Mouse (Mus musculus) right cerebral cortex, adult 2 months (tissue): Measurements from ENCODE around the gene Scly.

Experiments
- DNase-seq, 2 experiments: peaks; one replicate each; pipeline ENCODE4 v3.0.0; 2021 to 2022; ENCODE audit warnings: low spot score in 2 of 2

The Scly gene

DNA sequence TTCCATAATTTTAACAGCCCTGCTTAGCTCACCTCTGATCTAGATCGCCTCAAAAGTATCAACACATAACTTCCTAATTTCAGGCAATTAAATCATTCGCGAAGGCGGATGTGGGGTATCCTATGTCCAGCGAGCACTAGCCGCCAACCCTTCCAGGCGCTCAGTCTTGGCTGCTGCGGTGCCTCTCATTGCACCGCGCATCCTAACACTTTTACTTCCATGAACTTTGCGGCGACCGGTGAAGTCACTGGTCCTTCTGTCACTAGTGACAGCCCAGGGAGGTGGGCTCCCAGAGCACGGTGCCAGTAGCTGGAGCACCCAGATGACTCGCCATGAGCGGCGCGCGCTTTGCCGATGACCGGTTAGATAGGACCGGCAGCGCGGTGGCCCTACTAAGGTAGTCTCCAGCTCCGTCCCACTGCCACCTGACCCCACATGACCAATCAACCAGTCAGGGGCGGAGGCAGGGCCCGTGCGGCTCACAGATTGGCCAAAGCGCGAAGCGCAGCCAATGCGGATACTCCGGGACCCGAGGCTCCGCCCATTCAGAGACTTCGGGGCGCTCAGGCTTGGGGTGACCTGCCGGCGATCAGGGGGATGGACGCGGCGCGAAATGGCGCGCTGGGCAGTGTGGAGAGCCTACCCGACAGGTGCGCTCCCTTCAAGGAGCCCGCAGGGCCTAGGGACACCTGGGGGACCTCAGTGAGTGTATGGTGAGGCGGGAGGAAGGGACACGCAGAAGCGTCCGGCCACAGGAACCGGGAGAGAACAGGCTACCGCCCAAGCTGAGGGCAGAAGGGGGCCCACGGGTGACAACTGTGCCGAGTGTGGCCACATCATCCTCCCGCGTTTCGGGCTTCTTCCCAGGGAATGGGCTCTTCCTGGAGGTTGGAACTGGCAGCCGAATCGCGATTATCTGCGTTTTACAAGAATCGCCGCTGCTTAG, at the start of gene Scly:
Gene Scly, plus strand, starts transcription at position 540 of the 946 bp plus-strand sequence.
- peak; percentile 96 to 97 for DNase-seq

DNA sequence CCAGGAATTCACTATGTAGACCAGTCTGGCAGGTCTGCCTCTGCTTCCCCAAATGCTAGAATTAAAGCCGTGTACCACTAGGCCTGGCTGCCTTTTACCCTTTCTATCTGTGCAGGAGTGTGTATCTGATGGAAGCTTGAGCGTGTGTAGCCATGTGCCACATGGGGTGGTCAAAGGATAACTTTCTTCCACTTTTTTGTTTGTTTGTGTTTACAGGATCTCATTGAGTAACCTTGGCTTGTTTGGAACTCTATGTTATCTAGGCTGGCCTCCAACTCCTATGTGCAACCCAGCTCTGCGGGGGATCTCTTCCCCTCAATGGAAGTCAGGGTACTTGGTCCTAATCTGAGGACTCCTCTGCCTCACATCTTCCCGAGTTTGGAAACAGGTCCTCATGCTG, 49.2 kb upstream of the Scly start:
- no peak for DNase-seq

DNA sequence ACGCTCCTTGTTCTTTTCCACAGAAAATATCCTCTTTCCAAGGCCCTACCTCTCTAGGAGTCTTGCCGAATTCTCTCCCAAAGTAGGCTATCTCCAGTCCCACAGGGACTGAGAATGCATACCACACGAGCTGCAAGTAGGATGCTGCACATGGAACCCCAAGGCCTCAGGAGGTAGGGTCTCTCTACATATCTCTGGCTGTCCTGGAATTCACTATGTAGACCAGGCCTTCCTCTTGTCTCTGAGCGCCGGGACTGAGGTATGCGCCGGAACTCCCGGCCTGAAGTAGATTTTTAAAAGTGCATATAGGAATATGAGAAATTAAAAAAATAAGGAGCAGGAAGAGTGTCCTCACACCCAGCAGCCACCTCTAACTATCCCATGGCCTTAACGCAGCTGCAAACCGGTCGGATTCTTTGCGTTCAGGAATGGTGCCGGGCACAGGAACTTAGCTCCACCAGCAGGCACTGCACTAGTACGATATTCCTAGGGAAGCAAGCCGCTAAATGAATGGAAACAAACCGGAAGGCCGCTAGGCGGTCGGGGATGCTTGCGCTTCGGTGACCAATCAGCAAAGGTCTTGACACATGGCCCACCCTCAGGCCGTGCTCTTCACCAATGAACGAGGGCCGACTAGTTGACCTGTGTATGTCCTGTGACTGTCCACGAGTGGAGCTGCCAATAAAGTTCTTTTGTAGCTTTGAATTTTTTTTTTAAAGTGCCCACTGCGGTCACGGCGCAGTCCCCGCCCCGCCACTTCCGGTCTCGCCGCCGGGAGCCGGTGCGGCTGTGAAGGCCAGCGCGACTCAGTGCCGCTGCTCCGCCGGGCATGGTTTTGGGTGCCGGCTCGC, 48.3 kb upstream of the Scly start, which contains the start of gene Ube2f:
Gene Ube2f, plus strand, starts transcription at position 741 of the 851 bp plus-strand sequence.
- peak; percentile 97 for DNase-seq

DNA sequence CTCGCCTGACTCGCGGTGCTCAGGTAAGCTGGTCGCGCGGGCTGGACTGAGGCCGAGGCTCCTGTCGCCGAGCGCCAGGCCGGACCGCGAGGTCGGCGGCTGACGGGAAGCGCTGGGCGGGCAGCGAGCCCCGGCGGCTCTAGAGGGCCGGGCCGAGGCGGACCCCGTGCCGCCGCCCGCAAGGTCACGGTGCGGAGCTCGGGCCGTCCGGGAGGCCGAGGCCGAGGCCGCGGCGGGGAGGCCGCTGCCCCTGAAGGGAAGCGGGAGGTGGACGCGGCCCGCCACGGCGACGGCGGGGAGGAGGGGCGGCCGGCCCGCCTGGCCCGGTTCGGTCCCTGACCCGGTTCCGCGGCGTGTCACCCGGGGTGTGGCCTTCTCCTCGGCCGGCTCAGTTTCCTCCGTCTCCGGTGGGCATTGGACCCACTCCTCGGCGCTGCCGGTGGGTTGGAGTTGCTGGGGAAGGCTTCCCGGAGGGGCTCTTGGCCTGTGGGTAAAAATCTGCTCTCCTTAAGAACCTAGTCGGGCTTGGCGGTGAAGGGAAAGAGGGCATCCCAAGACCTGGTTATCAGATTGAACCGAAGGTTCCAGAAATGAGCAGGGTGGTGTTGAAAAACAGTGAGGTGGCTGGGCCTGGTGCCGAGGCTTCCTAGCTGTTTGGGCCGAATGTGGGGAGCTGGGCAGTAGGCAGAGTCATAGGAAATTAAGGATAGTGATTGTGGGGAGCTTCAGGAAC, 47.6 kb upstream of the Scly start:
- DNase-seq = peak in 1 of 2 experiments; percentile 12

DNA sequence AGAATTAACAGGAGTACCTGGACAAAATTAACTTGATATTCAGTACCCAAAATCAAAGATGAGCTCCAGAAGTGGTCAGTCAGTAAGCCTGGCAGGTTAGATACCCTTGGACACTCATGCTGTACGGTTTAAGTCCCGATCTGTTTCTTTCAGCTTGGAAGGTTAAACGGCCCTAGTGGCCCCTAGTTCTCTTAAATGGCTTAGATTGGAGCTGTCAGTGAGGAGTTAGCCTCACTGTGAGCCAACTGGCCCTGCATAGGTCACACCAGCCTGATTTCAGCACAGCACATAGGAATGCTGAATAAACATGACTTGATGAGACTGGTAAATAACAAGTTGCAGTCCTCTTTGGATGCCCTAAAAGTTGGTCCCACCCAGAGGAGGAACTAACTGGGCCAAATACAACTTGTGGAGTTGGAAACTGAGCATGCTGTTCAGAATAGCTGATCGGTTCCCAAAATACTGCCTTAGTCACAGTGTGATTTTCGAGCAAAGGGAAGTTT, 46.9 kb upstream of the Scly start:
- no peak for DNase-seq

DNA sequence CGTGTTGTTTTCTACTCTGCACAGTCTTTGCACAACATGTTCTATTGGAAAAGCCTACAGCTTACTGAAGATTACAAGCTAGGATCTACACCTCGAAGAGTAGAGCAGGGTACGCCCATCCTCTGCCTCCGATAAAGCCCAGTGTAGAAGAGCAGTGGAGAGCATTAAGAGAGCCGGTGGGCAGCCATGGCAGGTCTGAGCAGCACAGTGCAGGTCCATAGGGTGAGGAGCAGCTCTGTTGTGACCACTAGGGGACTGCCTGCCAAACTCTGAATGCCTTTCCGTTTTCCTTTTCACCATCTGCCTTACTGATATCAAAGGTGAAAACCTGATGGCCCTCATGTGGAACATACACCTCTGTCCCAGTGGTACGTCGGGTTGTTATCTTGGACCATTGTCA, 46.2 kb upstream of the Scly start:
- no peak for DNase-seq

DNA sequence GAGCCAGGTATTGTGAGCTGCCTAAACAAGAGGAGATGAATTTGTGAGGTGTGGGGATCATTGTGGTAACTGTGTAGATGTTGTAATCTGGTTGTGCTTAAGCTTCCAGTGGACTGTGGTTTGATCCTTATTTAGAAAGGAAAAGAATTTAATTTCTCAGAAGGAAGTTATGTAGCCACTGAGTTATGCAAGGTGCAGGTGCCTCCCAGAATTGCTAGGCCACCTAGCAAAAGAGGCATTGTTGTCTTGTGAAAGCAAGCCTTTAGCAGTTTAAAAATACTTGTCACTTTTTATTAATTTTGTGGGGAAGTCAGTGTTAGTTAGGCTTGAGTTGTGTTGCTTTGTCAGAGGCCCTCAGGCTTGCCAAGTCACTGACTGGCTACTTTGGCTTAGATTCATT, 40.2 kb upstream of the Scly start:
- no peak for DNase-seq

DNA sequence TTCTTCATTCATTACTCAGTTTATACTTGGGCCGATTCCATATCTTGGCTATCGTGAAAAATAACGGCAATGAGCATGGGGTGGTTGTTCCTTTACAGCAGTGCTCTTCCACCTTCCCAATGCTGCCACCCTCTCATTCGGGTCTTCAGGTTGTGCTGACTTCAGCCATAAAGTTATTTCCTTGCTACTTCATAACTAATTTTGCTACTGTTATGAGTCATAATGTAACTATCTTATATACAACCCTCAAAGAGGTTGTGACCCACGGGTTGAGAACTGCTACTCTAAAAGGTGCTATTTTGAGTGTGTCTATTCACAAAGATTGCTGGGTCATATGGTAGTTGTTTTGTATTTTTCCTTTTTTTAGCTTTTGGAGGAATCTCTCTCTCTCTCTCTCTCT, 38.3 kb upstream of the Scly start:
- DNase-seq = no peak

DNA sequence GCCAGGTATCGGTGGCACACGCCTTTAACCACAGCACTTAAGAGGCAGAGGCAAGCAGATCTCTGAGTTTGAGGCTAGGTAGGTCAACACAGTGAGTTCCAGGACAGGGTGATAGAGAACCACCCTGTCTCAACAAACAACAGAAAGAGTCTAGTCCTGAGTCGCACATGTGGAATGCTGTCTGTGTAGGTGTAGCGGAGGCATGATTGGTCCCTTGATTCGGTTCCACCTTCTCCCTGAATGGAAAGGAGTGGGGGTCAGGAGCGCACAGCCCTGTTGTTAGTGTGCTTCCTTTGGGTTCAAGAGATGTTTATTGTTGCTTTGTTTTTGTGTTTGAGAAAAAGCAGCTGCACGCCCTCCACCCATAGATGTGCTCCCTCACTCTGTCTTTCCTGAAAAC, 35.6 kb upstream of the Scly start:
- DNase-seq = no peak

DNA sequence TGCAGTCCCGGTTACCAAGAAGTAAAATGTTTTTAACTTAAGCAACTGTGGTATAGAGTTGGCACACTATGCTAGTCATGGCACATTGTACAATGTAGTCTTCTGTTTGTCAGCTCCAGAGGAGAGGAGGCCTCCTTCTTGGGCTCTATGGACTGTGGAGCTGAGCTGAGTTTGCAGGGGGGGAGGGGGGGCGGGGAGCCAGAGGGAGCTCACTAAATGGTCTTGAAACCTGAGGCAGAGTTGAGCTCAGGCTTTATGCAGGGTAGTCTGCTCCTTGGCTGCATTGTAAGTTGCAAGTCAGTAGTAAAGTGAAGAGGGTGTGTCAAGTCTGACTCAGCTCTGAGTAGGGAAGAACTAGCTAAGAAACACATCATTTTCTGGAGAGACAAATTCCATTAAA, 25.9 kb upstream of the Scly start:
- no peak for DNase-seq

DNA sequence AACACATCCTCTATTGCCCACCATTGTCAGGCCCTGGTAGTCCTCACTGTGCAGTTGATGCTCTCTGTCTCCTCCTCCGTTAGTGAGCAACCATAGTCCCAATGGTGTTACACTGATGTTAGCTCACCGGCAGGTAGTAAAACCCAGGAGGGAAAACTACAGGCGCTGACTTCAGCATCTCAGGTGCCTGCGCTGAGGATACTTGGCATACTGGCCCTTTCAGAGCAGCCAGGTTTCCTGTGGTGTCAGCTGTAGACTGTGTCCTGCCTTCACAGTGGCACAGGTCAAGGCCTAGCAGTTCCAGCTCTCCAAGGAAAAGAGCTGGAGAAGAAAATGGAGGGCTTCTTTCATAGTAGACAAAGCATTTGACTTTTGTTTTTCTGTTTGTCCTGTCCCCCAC, 21.6 kb upstream of the Scly start:
- no peak for DNase-seq

DNA sequence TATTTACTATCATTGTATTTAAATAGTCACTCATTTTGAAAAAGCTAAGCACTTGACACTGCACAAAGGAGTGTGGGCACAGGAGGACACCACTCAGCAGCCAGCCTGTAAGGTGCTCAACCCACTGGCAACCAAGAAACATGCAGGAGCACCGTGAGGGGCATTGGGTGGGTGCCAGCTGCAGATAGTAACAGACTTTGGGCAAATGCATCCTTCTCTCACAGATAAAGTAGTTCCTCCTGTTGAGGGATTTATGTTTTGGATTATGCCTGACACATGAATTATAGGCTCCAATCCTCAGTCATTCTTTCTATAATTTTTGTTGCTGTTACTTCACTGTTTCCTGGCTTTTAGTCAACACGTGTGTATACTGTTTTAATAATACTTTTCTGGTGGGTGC, 20.7 kb upstream of the Scly start:
- DNase-seq = no peak

DNA sequence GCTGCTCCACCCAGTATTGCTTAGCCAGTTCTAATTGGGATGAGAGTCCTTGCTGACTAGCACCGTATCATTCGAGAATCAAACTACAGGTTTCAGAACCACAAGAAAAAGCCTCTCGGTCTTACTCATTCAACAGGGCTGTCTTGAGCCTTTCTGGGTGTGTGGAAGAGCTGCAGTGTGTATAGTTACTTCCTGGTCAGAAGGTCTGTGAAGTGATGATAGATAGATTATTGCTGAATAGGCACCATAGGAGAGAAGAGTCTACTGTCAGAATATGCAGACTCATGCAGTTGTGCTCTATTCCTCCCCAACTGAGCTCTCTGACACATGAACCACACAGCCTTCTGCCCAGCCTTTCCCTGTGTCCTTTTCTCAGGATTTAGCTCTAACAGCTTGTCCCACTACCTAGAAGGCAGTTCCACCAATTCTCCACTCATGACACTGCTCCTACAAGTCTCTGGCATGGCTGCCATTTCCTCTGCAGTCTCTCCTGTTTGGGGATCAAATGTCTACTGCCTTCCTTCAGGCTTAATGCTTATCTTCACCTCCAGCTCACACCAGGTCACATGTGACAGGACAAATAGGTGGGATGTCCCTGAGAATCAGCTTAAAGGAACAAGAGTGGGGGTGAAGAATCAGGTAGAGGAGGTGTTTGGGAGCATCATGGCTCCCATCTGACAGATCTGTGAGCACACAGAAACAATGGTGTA, 19.6 kb upstream of the Scly start:
- no peak for DNase-seq

DNA sequence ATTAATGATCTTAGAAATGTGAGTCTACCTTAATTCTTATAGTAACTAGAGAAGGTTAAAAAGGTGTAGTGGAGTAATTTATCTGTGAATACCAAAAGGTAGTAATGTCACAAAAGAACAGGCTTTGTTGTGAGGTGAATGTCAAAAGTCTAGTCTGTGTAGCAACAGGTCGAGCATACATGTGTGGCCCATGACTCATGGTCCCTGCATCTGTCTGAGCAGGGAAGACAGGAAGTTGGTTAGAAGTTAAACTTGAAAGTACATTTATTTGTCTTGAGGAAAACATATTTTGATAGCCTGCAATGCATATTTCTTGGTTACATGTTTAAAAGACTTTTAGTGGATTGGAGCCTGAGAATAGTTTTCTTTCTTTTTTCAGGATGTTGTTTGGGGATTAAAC, 19.0 kb upstream of the Scly start:
- no peak for DNase-seq

DNA sequence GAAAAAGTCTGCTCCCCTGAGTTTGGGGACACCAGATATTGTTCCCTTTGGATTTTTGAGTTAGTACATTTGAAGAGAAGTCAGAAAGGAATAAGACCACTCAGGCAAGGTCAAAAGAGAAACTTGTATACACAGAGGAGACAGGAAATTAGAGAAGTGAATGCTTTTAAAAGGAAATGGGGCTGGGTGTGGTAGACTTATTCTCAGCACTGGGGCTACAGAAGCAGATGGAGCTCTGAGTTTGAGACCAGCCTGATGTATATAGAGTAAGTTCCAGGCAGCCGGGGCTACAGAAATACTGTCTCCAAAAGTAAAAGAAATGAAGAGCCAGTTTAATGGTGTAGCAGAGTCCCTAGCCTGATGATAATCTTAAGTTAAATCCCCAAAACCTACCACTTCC, 15.6 kb upstream of the Scly start:
- DNase-seq = no peak

DNA sequence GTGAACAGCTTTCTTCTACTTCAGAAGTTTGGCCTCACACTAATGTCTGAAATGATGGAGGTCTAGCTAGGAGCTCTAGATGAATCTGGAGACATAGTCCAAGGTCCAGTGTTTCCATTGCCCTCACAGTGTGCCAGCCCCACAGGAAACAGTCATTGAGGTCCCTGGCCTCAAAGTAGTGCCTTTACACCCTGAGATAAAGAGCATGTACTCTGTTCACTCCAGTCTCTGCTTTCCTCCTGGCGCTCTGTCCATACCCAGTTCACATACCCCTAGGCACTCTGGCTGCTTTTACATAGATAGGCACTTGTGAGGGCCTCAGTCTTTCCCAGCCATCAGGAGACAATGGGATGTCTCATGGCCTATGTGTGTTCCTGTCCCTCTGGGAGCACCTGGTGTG, 8.8 kb upstream of the Scly start:
- DNase-seq = no peak

DNA sequence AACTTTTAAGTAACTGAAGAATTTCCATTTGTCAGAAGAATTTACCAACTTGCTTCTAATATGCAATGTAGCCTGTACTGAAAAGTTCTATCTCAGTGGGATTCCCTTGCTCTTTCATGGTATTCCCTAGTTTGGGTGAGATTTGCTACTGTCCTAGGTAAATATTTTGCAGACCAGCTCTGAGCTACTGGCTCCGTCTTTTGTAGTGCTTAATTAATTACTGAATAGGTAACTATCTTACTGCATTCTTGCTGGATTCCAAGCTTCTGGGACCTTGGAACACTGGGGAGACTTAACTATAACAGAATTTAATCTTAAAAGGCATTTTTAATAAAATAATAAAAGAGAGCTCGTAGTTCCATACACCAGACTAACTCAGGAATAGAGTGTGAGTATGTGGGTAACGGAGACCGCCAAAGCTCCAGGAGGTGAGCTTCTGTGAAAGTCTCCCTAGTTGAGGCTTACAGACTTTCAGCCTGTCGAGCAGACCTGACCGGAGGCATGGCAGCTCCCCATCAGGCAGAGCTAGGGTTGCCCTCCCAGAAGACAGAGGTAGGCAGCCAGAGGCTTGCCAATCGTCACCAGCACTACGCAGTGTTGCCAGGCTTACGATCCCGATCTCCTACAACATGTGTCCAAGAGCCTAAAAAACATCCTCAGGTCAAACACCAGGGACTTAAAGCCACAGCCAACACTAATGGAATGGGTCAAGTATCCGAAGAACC, 5.9 kb upstream of the Scly start:
- no peak for DNase-seq

DNA sequence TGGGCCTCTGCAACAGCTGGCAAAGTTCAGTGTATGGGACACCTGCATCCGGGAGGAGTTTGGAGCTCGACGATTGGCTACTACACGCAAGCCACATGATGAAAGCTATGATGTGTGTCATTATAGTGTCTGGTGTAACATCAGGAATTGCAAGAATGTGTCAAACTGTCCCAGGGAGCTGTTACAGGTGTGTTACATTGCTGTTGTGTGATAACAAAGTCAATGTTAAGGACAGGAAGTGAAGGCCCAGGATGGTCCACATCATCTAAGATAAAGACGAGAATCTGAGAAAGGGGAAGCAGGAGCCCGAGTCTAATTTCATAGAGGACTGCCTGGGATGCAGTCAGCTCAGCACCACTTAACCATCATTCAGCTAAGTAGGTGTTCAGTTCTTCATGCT, 2.6 kb upstream of the Scly start:
- no peak for DNase-seq

DNA sequence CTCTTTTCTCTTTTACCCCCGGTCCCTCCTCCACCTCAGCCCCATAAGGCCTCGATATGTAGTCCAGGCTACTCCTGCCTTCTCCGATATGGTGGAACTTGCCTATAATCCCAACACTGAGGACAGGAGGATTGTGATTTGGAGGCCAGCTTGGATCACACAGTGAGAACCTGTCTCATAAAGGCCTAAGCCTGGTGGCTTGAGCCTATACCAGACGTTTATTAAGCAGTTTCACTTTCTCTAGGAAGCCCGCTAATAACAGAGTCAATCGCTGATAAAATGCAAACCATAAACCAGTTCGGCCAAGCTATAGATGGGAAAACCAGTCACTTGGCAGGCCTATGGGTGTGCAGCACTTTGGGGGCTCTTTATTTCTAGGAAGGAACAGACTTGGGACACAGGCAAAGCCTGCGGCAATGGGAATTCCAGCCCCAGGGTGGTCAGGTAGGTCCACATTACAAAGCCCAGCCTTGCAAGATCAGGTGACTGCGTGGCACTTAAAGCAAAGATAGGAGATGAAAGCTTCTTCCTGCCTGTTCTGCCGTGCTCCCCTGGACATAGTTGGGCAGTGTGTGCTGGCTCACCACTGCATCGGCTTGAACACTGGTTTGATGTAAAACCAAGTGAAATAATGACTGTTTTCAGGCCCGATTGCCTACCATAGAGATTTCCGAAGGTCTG, 1.0 kb downstream of the Scly start:
- no peak for DNase-seq
